Mouse (Mus musculus) liver, embryonic 12.5 days (tissue): ENCODE results near the gene Supt5. TPM values are rescaled to one million over a fixed set of nuclear protein-coding genes. Genes with fewer than 3 reads are reported as not detected.

Experiments used
- ATAC-seq: fragments of 200-750 bp; cut with Nextera tagmentation; 2 replicates; pipeline ENCODE4 v1.8.0; 2017; ENCODE audit warnings: moderate number of reproducible peaks, mild to moderate bottlenecking, moderate library complexity
- H3K27ac ChIP-seq: fragments of 300-500 bp; sonication (generic); 2 replicates; pipeline ENCODE4 v1.5.1; 2016; ENCODE audit warnings: mild to moderate bottlenecking
- H3K27me3 ChIP-seq: fragments of 300-500 bp; sonication (generic); replicated peaks from 2 replicates; pipeline ENCODE4 v1.6.1; 2016; ENCODE audit warnings: mild to moderate bottlenecking, moderate library complexity
- H3K36me3 ChIP-seq: fragments of 300-500 bp; sonication (generic); 2 replicates; pipeline ENCODE4 v1.6.1; 2016; ENCODE audit warnings: mild to moderate bottlenecking, moderate library complexity
- H3K4me1 ChIP-seq: fragments of 300-500 bp; sonication (generic); 2 replicates; pipeline ENCODE4 v1.6.1; 2016
- H3K4me2 ChIP-seq: fragments of 300-500 bp; sonication (generic); 2 replicates; pipeline ENCODE4 v1.6.1; 2016; ENCODE audit warnings: mild to moderate bottlenecking, moderate library complexity
- H3K4me3 ChIP-seq: fragments of 300-500 bp; sonication (generic); 2 replicates; pipeline ENCODE4 v1.5.1; 2016; ENCODE audit warnings: mild to moderate bottlenecking, moderate library complexity
- H3K9ac ChIP-seq: fragments of 300-500 bp; sonication (generic); 2 replicates; pipeline ENCODE4 v1.6.1; 2016; ENCODE audit warnings: mild to moderate bottlenecking, moderate library complexity
- H3K9me3 ChIP-seq: fragments of 300-500 bp; sonication (generic); replicated peaks from 2 replicates; pipeline ENCODE4 v1.6.1; 2016; ENCODE audit warnings: mild to moderate bottlenecking, moderate library complexity
- WGBS: fragments of 180-500 bp; shearing (Covaris S2); methylation state at CpG from one replicate; pipeline ENCODE4 v1.1.7; 2016; ENCODE audit not compliant: insufficient replicate concordance; 5-methylcytosine and 5-hydroxymethylcytosine counted together
- polyA plus RNA-seq: library from polyadenylated mRNA; unstranded; fragments of >200 nt; fragmentation: Nextera tagmentation; extraction: Ambion mirVana; gene quantifications from 2 replicates; pipeline ENCODE4 v1.2.1, GENCODE M21; 2016

Gene Supt5
- polyA plus RNA-seq, 1 experiment from 2014 or later, result 54.0 TPM

GRCm38 (mm10) chr7:28381017-28381790 is 42.7 kb upstream of the Supt5 start:
- H3K27me3 ChIP-seq, result no peaks in the 10 kb centered on the region
- 3% methylated on average over 30 of the region's 30 CpGs for WGBS
- H3K36me3 ChIP-seq, result peaks cover 16% of the 10 kb centered on the region
- ATAC-seq, result peak; percentile 48
- H3K4me3 ChIP-seq, result peak overlapping the region; percentile 56
- H3K9ac ChIP-seq, result peak overlapping the region; percentile 83
- H3K4me1 ChIP-seq, result peaks cover 92% of the 10 kb centered on the region
- H3K4me2 ChIP-seq, result peak overlapping the region; percentile 86
- H3K9me3 ChIP-seq, result no peaks in the 10 kb centered on the region
- H3K27ac ChIP-seq, result peak overlapping the region; percentile 92

- Histone ChIP-seq H3K4me1 (peaks cover 90% of the 10 kb centered on the region), H3K4me3 (peak within 1 kb of the TSS; percentile 69), H3K9me3 (no peaks in the 10 kb centered on the region), H3K9ac (peak within 1 kb of the TSS; percentile 83), H3K27me3 (no peaks in the 10 kb centered on the region), H3K4me2 (peak within 1 kb of the TSS; percentile 92), H3K36me3 (peaks cover 9% of the 10 kb centered on the region), H3K27ac (peak within 1 kb of the TSS; percentile 92)
- no peak for ATAC-seq
- WGBS, result 28% methylated on average over 17 of the region's 17 CpGs
Measured at GRCm38 (mm10) chr7:28380237-28381016, 41.9 kb upstream of the Supt5 start, which contains the start of gene Zfp36. Gene Zfp36 (minus strand): TSS chr7:28380253.

GRCm38 (mm10) chr7:28378769-28379651 is 40.5 kb upstream of the Supt5 start:
- peak overlapping the region; percentile 92 for H3K27ac ChIP-seq
- H3K36me3 ChIP-seq, result peaks cover 9% of the 10 kb centered on the region
- WGBS, result under 1% methylated on average over 53 of the region's 53 CpGs
- peak overlapping the region; percentile 69 for H3K4me3 ChIP-seq
- H3K9ac ChIP-seq, result peak overlapping the region; percentile 83
- peak; percentile 76 for ATAC-seq
- H3K27me3 ChIP-seq, result no peaks in the 10 kb centered on the region
- peaks cover 96% of the 10 kb centered on the region for H3K4me1 ChIP-seq
- H3K4me2 ChIP-seq, result peak overlapping the region; percentile 92
- no peaks in the 10 kb centered on the region for H3K9me3 ChIP-seq

DNA sequence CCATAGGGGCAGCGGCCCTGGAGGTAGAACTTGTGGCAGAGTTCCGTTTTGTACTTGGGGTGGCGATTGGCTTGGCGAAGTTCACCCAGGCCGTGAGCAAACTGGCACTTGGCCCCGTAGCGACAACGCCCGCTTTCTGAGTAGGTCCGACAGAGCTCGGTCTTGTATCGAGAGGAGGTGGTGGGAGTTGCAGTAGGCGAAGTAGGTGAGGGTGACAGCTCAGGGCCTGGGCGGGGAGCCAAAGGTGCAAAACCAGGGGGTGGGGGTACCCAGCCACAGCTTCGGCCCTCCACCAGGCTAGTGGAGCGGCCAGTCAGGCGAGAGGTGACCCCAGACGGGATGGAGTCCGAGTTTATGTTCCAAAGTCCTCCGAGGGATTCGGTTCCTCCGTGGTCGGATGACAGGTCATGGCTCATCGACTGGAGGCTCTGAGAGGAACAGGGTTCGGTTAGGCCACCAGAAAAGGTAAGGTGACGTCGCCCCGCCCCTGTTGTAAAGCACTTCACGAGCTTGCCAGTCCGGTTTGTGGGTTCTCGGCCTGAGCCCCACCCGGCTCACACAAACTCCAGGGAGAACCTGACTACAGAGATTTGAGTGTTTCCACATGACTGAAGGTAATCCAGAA is 39.6 kb upstream of the Supt5 start:
- H3K27me3 ChIP-seq, result no peaks in the 10 kb centered on the region
- peak overlapping the region; percentile 83 for H3K9ac ChIP-seq
- 19% methylated on average over 32 of the region's 32 CpGs for WGBS
- H3K4me3 ChIP-seq, result peak overlapping the region; percentile 69
- peak overlapping the region; percentile 92 for H3K4me2 ChIP-seq
- peaks cover 9% of the 10 kb centered on the region for H3K36me3 ChIP-seq
- H3K4me1 ChIP-seq, result peaks cover 94% of the 10 kb centered on the region
- peak overlapping the region; percentile 92 for H3K27ac ChIP-seq
- no peak for ATAC-seq
- H3K9me3 ChIP-seq, result no peaks in the 10 kb centered on the region

- no peaks in the 10 kb centered on the region for H3K9me3 ChIP-seq
- no peaks in the 10 kb centered on the region for H3K27me3 ChIP-seq
- WGBS, result 59% methylated on average over 18 of the region's 18 CpGs
- peaks cover 9% of the 10 kb centered on the region for H3K36me3 ChIP-seq
- peak overlapping the region; percentile 92 for H3K27ac ChIP-seq
- H3K4me2 ChIP-seq, result peak overlapping the region; percentile 92
- ATAC-seq, result no peak
- H3K4me3 ChIP-seq, result peak overlapping the region; percentile 69
- H3K4me1 ChIP-seq, result peaks cover 89% of the 10 kb centered on the region
- peak overlapping the region; percentile 83 for H3K9ac ChIP-seq
Measured at GRCm38 (mm10) chr7:28377190-28378065, 38.9 kb upstream of the Supt5 start.

- Histone ChIP-seq H3K27ac (peak overlapping the region; percentile 95), H3K4me2 (peak overlapping the region; percentile 92), H3K36me3 (peaks cover 9% of the 10 kb centered on the region), H3K9ac (peak overlapping the region; percentile 71), H3K9me3 (no peaks in the 10 kb centered on the region), H3K4me1 (peaks cover 88% of the 10 kb centered on the region), H3K27me3 (0 out of 2 replicates have a peak, but pooled peaks cover 4% of the 10 kb centered on the region), H3K4me3 (peak overlapping the region; percentile 69)
- WGBS, result 6% methylated on average over 30 of the region's 30 CpGs
- ATAC-seq, result no peak
Measured at GRCm38 (mm10) chr7:28376011-28376771, 37.6 kb upstream of the Supt5 start.

GRCm38 (mm10) chr7:28375176-28375921 is 36.8 kb upstream of the Supt5 start:
- WGBS, result 2% methylated on average over 36 of the region's 36 CpGs
- H3K27me3 ChIP-seq, result peaks cover 10% of the 10 kb centered on the region
- peak overlapping the region; percentile 71 for H3K9ac ChIP-seq
- ATAC-seq, result peak; percentile 58
- H3K4me1 ChIP-seq, result peaks cover 88% of the 10 kb centered on the region
- peaks cover 9% of the 10 kb centered on the region for H3K36me3 ChIP-seq
- H3K27ac ChIP-seq, result peak overlapping the region; percentile 95
- H3K4me2 ChIP-seq, result peak overlapping the region; percentile 92
- H3K4me3 ChIP-seq, result peak overlapping the region; percentile 69
- H3K9me3 ChIP-seq, result no peaks in the 10 kb centered on the region

- WGBS, result 60% methylated on average over 10 of the region's 10 CpGs
- peak overlapping the region; percentile 71; the same call in 1 of the 2 replicates for H3K9ac ChIP-seq
- peaks cover 17% of the 10 kb centered on the region for H3K27me3 ChIP-seq
- no peak overlapping the region for H3K4me3 ChIP-seq
- no peaks in the 10 kb centered on the region for H3K9me3 ChIP-seq
- peaks cover 14% of the 10 kb centered on the region for H3K36me3 ChIP-seq
- peak overlapping the region; percentile 92 for H3K4me2 ChIP-seq
- peaks cover 88% of the 10 kb centered on the region for H3K4me1 ChIP-seq
- no peak for ATAC-seq
- peak overlapping the region; percentile 95 for H3K27ac ChIP-seq
Measured at GRCm38 (mm10) chr7:28374647-28375046, 36.1 kb upstream of the Supt5 start.

DNA sequence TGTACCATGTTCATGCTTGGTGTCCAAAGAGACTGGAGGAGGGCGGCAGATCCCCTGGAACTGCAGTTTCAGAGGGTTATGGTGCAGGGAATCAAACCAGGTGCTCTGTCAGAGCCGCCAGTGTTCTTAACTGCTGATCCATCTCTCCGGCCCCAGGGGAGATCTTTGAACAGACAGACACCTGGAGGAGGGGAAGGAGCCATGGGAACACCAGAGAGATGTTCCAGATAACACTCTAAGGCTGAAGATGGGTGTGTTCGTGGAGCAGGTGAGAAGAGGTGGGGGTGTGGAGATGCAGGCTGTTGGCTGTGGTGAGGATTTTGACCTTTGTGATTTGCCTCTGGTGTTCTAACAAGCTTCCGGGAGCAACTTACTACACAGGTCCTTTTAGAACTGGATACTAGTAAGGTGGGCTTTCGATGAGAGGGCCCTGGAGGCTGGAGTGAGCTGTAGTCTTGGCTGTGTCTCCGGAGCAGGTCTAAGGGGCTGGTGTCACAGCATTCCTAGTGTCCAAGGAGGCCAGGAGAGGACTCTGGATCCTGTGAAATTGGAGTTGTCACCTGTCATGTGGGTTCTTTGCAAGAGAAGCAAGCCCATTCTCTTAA is 35.4 kb upstream of the Supt5 start:
- H3K4me1 ChIP-seq, result peaks cover 84% of the 10 kb centered on the region
- no peak for ATAC-seq

More for the DNA sequence above, 35.4 kb upstream of the Supt5 start:
- Histone ChIP-seq H3K4me3 (no peak overlapping the region), H3K36me3 (peaks cover 15% of the 10 kb centered on the region), H3K9me3 (no peaks in the 10 kb centered on the region), H3K4me2 (peak overlapping the region; percentile 94; the same call in 1 of the 2 replicates), H3K9ac (no peak overlapping the region), H3K27me3 (peaks cover 18% of the 10 kb centered on the region), H3K27ac (peak overlapping the region; percentile 95)
- 75% methylated on average over 7 of the region's 7 CpGs for WGBS
